Mouse (Mus musculus) right cerebral cortex, adult 2 months (tissue): ENCODE data around the gene Ddc.

Experiments
- DNase-seq, 2 experiments: peaks; one replicate each; pipeline ENCODE4 v3.0.0; 2021 to 2022; ENCODE audit warnings: low spot score in 2 of 2

Ddc gene

DNA sequence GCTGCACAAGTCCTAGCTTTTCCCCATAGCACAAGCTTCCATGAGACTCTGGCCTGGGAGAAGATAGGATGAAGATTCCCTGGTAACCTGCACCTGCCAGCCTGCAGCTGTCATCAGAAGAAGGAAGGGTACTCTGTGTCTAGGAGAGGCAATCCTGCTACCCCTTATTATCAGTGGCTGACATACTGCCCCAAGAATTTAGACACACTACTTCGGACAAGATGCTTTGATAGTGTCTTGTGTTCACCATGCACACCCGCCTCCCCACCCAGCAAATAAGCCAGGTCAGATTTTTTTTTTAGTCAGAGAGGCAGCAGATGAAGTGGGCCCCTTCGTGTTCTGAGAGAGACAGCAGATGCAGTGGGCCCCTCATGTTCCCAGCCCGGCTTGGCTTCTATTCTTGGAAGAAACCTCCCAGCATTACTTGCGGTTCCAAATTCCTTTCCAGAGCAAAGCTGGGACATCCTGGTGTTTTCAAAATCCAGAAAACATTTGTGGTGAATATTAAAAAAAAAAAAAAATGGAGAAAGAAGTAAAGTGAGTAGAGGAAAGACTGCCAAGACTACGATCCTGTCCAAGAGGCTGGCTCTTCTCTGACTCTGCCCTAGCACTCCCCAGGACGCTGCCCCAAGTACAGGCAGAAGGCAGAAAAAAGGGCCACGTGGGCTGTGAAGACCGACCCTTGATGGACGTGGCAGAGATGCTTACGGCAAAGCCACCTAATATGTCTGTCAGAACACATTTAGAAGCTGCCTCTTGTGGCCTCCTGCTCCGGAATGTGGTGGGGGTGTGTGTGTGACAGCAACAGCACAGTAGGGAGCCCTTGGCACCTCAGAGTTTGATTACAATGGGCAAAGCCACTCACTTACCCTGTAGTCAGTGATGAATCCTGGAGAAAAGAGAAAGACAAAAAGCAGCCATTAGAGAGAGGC, 73.7 kb downstream of the Ddc start:
- DNase-seq, result no peak

DNA sequence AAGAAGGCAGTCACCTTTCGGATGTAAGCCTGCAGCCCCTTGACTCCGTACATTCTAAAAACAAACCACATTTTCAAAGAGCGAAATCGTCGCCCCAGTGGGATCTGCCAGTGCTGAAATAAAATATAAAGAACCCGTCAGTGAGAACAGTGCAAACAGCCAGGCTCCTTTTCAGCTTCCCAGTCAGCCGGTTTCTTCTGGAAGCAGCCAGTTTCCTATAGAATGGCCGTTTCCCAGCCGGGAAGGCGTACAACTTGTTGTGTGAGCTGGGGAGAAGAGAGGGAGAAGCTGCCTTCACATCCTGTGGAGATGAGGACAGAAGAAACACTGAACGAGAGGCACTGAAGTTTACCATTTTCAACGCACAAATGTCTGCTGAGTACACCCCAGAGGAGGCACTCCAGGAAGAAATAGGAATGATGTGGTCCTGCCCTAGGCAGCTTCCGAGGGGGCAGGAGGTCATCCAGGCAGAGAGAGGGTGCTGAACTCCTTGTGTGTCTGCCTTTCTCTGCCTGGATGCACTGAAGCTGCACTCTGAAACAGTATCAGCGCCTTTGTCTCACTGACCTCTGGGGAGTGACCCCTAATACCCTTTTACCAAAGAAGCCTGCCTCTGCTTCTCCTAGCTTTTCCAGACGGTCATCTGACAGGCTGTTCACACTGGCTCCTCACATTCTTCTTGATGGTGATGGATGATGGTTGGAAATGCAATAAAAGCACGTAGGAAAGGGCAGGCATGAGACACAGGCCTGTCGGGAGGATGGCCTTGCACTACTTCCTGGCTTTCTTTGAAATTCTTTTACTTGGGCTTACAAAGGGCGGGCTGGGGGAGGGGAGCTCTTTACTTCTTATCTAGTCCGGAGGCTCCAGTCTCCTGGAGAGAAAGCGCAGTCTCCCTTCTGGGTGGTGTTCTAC, 75.5 kb downstream of the Ddc start:
- DNase-seq, result no peak

DNA sequence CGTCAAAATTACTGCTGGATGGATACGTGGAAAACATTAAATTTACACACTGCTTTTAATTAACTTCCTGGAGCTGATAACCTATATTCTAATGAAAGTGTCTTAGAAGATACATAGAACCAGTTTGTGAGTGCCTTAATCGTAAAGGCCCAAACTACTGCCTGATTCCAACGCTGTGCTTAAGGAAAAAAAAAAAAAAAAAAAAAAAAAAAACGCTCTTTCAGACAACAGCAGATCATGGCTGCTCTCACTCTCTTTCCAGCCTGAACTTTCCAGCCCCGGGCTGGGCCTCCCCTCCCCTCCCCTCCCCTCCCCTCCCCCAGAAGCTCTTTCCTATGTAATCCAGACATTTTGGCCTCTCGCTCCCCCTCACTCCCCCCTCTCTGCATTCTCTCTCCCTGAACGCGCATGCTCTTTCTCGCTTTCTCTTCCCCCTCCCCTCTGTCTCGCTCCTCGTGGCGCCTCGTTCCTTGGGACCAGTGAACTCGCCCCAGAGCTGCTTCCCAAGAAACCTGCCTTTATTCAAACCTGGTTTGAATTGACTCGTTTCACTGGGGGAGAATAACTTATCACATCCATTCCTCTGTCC, 76.5 kb downstream of the Ddc start:
- DNase-seq, result no peak

DNA sequence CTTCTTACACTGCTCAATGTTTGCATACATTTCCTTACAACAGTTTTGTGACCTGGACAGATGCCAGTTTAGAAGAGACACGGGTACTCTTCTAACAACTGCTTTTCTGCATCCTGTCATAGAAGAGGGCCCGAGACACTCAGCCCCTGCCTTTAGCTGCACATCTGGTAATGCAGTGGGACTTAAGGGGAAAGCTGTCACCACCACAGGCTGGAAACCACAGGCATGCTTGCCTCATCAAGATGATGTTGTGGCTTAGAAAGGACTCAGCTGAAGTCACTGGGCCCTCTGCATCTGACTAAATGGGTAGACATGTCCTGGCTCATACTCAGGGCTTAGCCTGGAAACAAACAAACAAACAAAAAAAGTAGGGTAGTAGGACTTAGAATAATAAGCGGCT, 77.2 kb downstream of the Ddc start:
- no peak for DNase-seq

DNA sequence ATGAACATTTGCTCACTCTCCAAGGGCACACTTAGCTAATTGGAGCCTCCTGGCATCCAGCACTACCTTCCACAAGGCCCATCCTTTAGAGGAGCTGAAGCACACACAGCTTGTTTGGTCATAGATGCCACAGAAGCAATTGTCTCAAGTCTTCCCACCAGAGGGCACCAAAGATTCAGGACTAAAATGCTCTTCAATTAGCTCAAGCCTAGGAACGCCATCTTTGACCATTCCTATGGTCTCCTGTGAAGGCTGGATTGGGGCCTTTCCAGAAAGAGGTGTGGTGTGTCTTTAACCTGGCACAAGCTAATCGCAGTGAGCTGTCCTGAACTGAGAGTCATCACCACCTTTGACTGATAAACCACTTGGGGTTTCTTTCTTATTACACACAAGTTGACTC, 77.7 kb downstream of the Ddc start:
- peak; percentile 89 for DNase-seq

DNA sequence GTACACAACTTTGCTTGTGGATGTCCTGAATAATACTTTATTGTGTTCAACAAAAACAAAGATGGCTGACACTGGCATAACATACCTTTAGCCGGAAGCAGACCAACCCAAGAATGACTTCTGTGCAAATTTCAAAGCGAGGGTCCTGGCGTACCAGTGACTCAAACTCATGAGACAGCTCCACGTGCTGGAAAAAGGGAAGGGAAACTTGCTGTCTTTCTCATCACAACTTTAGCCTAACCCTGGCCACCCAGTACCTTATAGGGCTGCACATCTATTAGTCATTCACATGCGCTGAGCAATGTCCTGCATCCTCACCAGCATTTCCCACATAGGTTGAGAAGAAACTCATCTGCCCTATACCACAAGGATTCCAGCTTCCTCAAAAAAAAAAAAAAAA, 78.7 kb downstream of the Ddc start:
- DNase-seq, result no peak

DNA sequence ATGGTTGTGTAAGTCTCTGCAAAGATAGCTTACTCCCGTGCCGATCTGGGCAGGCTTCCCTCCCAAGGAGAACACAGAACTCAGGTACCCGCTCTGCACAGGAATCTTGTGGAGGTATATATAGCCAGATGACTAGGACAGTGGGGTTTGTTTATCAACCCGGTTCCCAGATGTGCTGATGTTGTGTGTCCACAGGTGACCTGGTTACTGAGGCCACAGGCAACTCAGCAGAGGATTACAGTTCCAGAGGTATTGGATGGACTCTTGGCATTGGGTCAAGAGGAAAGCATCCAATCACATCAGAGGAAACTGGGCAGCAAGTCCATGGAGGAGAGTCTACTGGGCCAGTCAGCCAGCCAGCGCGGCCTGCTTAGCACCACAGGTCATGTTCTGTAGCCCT, 79.1 kb downstream of the Ddc start:
- no peak for DNase-seq

DNA sequence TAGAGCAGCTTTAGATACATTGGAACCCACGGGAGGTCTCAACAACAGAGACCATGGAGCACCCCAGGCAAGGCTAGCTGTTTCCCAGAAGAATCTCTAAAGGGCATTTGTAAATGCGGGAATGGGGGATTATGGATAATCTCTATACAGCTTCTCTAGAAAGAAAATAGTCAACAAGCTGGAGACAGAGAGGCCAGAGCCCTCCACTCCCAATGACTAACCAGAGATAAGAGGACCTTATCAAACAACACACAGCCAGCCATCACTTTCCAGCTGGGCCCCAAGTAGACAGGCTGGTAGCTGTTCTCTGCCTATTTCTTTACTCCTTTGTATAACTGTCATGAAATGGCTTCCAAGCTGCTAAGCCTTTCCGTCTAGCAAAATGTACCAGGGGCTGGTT, 82.2 kb downstream of the Ddc start:
- DNase-seq, result no peak

DNA sequence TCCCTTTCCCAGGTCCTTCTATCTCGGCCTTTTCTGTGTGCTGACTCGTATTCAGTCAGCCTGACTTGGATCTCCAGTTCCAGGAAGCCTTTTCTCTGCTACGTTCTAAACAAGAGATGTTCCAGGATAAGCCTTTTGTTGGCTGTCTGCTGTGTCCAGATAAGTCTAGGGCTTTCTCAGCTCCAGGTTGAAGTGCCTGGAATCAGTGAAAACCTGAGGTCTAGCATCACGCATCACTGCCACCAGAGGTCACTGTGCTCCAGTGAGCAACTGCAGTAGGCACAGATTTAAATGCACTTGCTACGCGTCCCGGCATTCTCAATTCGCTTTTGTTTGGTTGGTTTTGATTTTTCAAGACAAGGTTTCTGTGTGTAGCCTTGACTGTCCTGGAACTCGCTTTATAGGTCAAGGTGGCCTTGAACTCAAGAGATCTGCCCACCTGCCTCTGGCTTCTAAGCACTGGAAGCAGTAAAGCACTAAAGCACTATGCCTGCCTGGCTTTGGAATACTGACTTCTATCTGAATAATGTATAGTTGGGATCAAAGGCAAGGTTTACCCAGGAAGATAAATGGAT, 86.0 kb downstream of the Ddc start:
- DNase-seq, result peak; percentile 84 to 87

DNA sequence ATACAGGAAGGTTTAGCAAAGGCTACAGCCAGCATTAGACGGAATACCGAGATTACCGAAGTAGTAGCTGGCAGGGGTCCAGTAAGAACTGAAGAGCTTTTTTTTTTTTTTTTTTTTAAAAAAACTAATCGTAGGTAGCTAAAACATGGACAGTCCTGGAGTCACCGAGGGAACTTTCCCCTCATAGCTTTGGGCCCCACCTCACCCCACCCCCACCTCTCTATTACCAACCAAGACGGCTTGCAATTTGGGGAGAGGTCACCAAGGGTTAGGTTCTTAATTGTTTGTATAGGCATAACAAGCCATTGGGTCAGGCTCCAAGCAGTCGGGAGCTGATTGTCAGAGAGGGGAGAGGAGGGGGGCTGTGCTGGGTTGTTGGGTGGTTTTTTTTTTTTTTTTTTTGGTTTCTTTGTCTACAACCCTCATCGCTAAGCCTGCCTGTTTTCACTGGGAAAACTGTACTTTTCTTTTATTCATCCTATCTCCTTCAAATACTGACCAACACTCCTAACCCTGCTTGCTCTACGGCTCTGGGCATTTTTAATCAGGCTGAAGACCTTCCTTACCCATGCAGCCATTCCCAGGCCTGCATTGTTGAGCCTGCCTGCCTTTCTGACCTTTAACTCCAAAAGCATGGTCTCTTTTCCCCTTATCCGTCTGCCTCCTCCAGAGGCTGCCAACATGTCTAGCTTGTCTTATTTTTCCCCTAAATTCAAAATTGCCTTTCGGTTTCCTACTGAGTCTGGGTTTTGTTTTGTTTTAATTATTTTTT, 88.4 kb downstream of the Ddc start:
- no peak for DNase-seq

DNA sequence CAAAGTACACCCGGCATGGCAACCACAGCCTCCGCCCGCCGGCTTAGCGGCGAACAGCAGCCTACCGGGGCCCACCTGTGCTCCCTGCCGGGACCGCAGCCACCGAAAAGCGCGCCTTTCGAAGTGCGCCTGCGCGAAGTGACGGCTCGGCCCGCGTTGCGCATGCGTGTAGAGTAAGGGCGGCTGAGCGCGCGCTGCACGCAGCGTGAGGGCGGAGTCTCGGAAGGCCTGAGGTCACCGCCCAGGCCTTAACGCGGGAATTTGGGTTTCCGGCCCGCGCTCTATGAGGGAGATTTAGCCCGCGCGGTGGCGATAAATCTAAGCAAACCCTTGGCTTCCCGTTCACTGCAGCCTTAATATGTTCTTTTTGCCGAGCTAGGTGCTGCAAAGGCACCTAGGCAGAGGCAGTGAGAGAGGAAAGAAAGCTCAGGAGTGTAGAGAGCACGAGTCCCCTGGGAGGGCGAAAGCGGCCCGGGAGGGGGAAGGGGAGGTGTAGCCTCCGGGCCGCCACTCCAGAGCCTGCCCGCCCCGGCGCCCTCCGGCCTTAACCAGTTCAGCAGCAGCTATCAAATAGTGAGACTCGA, 89.0 kb downstream of the Ddc start, which contains the start of gene Fignl1:
Gene Fignl1, minus strand, starts transcription at position 143 of the 584 bp plus-strand sequence.
- peak; percentile 94 to 97 for DNase-seq

DNA sequence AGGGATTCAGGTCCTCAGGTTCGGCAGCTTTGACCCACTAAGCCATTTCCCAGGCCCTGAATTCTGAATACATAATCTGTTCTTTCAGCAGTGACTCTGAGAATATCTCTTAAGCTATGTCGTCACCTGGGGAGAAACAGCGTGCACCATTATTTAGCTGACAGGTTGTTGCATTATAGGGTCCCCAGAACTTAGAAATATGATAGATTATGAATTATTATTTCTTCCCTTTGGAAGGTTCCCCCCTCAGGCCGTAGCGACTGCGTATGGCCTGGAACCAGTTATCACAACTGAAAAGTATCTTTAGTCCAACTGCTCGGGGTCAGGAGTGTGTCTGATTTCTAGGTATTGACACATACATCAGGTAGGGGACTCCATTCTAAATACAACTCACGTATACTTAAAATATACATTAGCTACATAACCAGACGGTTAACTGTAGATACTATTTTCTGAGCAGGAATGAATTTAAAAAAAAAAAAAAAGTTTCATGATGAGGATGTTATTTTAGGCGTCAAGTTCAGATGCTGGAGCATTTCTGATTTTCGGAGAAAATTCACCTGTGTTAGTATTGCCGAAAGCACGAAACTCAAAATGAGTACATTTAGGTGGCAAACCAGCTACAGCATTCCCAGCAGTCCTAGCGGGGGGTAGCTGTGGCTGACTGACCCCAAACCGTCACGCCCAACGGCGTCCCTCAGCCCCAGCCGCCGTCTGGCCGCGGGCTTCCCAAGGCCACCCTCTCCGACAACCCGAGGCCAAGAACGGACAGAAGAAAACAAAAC, 89.7 kb downstream of the Ddc start:
- DNase-seq, result no peak

DNA sequence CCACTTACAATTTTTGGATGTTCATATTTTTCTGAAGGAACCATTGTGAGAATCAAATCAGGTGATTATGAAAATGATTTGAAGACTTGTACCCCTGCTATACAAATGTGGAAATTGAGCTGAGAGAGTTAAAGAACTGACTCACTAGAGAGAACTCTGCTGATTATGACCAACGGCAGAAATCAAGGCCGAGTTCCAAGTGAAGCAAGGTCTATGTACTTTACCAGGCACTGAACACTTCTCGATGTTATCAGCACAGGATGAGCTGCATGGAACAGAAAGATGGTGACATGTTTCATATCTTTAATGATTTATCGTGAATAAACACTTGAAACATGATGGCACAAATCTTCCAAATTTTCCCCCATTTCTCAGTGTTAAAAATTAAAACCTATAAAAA, 92.0 kb downstream of the Ddc start:
- DNase-seq, result no peak

DNA sequence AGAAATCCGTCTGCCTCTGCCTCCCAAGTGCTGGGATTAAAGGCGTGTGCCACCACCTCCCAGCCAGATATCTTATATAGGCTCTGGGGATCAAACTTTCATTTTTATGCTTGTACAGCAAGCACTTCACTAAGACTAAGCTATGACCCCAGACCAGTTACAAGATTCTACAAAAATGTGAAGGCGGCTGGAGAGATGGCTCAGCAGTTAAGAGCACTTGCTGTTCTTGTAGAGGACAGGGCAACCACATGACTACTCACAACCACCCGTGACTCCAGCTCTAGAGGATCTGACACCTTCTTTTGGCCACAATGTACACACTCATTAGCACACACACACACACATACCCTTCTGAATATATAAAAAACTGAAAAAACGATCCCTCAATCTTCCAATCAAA, 93.5 kb downstream of the Ddc start:
- no peak for DNase-seq

DNA sequence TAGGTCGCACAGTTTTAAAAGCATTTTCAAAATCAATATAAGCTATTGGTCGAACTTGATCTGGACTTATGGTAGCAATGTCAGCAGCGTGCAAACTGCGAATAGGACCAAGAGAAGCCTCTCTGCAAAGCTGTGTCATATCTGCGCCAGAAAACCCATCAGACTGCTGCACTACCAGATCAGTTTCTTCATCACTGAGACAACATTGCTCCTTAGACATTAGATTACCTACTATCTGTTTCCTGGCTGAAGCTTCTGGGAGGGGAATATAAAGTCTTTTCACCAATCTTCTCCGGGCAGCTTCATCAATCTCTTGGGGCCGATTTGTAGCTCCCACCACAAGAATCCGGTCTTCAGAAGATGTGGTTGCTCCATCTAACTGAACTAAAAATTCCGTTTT, 96.9 kb downstream of the Ddc start:
- no peak for DNase-seq

DNA sequence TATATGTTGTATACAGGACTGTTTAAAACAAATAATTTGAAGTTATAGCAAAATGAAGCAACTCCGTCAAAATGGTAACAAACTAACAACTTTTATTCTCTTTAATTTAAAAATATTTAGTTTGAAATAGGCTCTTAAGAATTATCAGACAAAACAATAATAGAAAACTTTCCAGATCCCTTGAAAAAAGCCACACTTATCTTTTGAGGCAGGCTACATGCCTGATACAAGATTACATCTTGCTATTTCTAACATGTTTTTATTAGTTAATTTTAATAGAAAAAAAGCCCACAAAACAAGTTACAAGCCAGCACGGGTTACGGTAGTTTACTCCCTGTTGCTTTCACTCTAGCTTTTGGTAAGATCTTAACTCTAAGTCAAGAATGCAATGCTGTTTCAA, 97.6 kb downstream of the Ddc start:
- no peak for DNase-seq

DNA sequence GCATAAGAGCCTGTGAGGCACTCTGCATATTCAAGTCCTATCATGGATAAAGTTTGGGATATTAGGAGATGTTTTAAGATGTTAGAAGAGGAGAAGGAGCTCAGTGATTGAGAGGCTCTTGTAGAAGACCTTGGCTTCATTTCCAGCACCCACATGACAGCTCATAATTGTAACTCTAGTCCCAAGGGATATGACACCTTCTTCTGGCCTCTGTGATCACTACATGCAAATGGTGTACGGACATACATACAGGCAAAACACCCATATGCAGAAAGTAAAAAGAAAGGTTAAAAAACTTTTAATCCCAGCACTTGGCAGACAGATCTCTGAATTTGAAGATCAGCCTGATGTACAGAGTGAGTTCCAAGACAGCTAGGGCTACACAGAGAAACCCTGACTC, 99.3 kb downstream of the Ddc start:
- no peak for DNase-seq

DNA sequence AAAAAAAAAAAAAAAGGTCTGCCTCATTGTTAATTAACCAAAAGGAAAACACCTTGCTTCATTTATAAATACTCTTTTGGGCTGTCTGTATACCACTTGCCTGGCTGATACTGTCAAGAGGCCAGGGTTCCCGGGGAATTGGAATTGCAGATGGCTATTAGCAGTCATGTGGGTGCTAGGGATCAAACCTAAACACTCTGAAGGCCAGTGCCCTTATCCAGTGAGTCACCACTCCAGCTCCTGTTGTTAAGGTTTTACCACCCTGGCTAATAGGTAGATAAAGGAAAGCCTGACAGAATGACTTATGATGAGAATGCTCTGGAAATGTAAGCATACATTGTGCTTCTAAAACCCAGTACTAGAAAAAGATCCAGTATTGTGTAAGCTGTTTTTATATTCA, 103.3 kb downstream of the Ddc start:
- no peak for DNase-seq

DNA sequence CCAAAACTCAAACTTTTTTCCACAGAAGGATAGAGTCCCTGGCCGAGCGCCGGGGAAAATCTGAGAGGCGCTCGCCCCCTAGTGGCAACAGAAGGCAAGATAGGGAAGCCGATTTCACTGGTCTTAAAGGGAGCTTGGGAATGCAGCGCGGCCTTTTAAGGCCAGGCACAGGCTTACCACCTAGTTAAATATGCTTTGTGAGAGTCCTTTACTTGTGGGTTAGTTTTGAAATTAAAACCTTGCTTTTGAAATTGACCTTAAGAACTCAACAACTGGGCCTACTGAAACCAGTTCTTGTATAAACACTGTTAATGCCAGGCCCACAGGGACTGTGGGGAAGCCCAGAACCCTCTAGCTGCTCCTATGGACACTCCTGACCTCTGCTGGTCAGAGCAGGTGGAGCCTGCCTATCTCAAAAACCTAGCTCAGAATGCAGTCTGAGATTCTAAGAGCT, 109.4 kb downstream of the Ddc start:
- DNase-seq, result peak; percentile 84 to 86

DNA sequence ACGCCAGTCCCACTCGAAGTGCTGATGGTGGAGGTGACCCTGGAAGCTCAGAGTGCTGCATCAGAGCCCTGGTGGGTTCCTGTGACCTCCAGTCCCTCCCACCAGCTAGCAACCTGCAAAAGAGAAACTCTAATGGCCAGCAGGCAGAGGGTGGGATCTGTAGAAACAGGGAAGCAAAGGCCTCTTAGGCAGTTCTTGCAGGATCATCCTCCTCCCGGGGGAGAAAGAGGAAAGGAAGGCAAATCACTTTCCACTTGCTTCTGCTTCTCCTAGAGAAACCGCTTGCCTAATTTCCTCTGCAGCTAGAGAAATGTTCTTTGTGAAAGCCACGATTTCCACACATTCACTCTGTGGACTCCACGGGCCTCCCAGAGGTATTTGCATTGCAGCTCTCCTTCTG, 112.5 kb downstream of the Ddc start:
- no peak for DNase-seq
